Mouse (Mus musculus) embryonic fibroblast, embryonic 13.5 days (primary cell): ENCODE data around the gene Bach2. TPM values are rescaled to one million over a fixed set of nuclear protein-coding genes. Genes with fewer than 3 reads are reported as not detected.

ENCODE experiments used
- H3K27ac ChIP-seq: 2 replicates; pipeline ENCODE4 v1.5.1; 2012; ENCODE audit warnings: low read length, control low read depth, inconsistent platforms; ENCODE audit not compliant: insufficient read depth
- H3K4me1 ChIP-seq: 2 replicates; pipeline ENCODE4 v1.6.1; 2011; ENCODE audit warnings: low read length; ENCODE audit not compliant: control insufficient read depth, insufficient read depth
- H3K4me3 ChIP-seq: 2 replicates; pipeline ENCODE4 v1.5.1; 2011; ENCODE audit warnings: mild to moderate bottlenecking, control low read depth, low read length; ENCODE audit not compliant: insufficient read depth
- CTCF ChIP-seq: IDR thresholded peaks from 2 replicates; pipeline ENCODE4 v1.5.1; 2011; ENCODE audit warnings: mild to moderate bottlenecking, control low read depth, low read length, moderate library complexity, borderline replicate concordance; ENCODE audit not compliant: insufficient read depth
- POLR2A ChIP-seq: IDR thresholded peaks from 2 replicates; pipeline ENCODE4 v1.6.1; 2011; ENCODE audit warnings: low read depth, mild to moderate bottlenecking, control low read depth, low read length, moderate library complexity
- polyA plus RNA-seq: library from polyadenylated mRNA; stranded (reverse); fragments of >200 nt; gene quantifications from 2 replicates; pipeline ENCODE4 v1.2.4, GENCODE M21; 2011; ENCODE audit warnings: low read depth; ENCODE audit not compliant: missing spikeins, insufficient read length

Gene Bach2
- polyA plus RNA-seq, 1 experiment = 6.7 TPM

GRCm38 (mm10) chr4:32363488-32363984, 124.9 kb downstream of the Bach2 start:
- H3K4me3 ChIP-seq = no peak overlapping the region
- H3K27ac ChIP-seq = no peak overlapping the region
- TF ChIP-seq POLR2A = no peak
- TF ChIP-seq CTCF = no peak
- peaks cover 3% of the 10 kb centered on the region for H3K4me1 ChIP-seq

DNA sequence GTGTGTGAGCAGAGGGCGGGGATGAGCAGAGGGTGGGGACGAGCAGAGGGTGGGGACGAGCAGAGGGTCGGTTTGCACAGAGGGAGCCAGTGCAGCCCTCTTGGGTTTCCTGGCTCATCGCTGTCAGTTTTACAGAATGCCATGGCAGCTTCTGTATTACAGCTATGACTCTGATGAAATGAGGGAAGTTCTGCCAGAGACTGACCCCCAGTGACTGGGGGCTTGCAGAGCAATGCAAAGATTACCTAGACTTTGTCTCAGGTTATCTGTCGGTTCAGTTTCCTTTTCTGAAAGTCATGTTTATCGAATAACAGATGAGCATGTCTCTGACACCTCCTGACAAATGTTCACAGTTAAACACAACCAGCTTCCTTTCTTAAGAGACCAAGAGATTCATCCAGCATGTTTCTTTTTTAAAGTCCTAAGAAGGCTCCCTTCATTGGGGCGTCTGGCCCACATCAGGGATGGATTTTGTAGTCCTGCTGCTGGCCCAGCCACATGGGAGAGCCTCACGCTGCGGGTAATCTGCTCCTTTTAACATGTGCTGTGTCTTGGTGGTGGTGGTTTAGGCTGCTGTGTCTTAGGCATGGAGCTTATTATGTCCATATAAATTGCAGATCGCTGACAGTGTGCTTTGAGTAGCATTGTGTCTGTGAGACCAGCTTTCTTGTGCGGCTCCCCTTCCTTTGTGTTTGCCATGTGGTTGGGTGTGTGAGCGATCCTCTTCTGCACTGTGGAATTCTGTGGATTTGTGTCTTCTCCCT, 126.7 kb downstream of the Bach2 start:
- peaks cover 3% of the 10 kb centered on the region for H3K4me1 ChIP-seq
- TF ChIP-seq POLR2A = no peak
- TF ChIP-seq CTCF = no peak
- no peak overlapping the region for H3K4me3 ChIP-seq
- no peak overlapping the region for H3K27ac ChIP-seq

- no peak overlapping the region for H3K4me3 ChIP-seq
- TF ChIP-seq CTCF (no peak), POLR2A (no peak)
- H3K4me1 ChIP-seq = peaks cover 3% of the 10 kb centered on the region
- no peak overlapping the region for H3K27ac ChIP-seq
Measured at GRCm38 (mm10) chr4:32366176-32366575, 127.6 kb downstream of the Bach2 start.

DNA sequence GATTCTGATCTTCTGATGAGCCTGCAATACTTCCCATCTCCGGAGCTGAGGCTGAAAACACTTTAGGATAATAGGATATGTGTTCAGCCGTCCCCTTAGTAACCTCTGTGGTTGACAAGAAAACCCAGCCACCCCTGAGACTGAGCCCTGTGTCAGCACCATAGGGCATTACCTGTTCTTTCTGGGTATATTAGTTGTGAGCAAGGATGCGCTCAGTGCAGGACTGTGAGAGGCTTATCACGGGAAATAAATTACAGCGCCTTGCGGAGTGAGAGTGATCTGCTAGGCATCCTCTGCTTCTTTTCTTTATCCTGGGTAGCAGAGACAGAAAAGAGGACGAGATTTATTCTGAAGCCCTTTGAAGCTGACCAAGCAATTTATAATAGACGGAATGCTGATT, 129.7 kb downstream of the Bach2 start:
- Histone ChIP-seq H3K4me3 (no peak overlapping the region), H3K27ac (no peak overlapping the region), H3K4me1 (peaks cover 5% of the 10 kb centered on the region)
- TF ChIP-seq CTCF (no peak), POLR2A (no peak)

- H3K4me1 ChIP-seq = peaks cover 2% of the 10 kb centered on the region; the same call in 1 of the 2 replicates
- H3K27ac ChIP-seq = no peak overlapping the region
- TF ChIP-seq POLR2A (no peak), CTCF (no peak)
- H3K4me3 ChIP-seq = no peak overlapping the region
Measured at GRCm38 (mm10) chr4:32373085-32373484, 134.5 kb downstream of the Bach2 start.

DNA sequence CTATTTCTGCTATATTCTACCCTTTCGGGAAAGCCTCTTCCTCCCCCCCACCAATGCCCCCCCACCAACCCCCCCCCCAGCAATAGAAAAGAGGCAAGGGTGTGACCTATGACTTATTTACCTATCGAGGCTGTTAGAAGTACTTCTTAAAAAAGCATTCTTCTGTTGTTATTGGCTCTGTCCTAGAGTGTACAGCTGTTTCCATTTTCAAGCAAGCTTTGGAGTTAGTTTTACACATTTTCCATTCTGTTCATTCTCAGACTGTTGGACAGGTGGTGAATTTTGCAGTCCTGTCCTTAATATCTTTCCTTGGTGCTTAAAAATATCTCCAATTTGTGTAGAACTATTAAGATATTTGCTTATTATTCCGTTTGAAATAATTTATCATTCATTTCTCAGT, 134.9 kb downstream of the Bach2 start:
- TF ChIP-seq CTCF = no peak
- no peak for TF ChIP-seq POLR2A
- Histone ChIP-seq H3K4me3 (no peak overlapping the region), H3K4me1 (peaks cover 2% of the 10 kb centered on the region; the same call in 1 of the 2 replicates), H3K27ac (no peak overlapping the region)

DNA sequence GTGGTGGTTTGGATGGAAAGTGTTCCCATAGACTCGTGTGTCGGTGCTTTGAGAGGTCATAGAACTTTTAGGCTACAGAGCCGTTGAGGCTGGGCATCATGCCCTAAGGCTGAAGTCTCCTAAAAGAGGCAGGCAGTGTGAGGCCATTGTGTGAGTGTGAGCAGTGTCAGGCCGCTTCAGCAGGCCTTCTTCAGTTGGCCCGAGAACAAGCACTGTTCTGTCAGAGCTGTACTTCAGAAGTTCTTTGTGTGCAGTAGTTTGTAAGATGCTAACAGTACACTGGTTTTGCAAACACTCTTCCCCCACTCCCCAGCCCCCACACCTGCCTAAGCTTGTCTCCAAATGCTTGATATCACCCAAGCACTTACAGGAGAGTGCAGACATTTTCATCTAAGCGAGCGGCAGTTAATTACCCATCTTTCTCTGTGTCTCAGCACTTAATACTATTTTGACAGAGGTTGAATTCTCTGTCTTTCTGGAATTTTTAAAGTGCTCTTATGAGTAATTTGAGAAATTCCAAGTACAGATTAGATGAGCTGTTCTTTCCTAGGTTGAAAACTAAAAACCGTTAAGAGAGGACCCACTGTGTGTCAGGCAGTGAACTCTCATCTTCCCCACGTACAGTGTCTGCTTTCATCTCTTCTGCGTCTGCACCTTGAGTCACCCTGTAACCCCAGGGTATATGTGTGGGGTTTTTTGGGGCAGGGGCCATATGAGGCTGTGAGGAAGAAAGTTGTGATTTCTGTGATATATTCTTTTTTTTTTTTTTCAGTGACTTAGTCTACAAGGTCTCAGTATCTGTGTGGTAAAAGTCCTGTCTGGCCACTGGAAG, 136.4 kb downstream of the Bach2 start:
- no peak overlapping the region for H3K27ac ChIP-seq
- TF ChIP-seq CTCF (no peak), POLR2A (no peak)
- no peak overlapping the region for H3K4me3 ChIP-seq
- peaks cover 2% of the 10 kb centered on the region; the same call in 1 of the 2 replicates for H3K4me1 ChIP-seq

- H3K27ac ChIP-seq = no peak overlapping the region
- no peak overlapping the region for H3K4me3 ChIP-seq
- peaks cover 2% of the 10 kb centered on the region; the same call in 1 of the 2 replicates for H3K4me1 ChIP-seq
- TF ChIP-seq POLR2A (no peak), CTCF (no peak)
Measured at GRCm38 (mm10) chr4:32375721-32376526, 137.3 kb downstream of the Bach2 start.

GRCm38 (mm10) chr4:32376527-32376948, 137.9 kb downstream of the Bach2 start:
- Histone ChIP-seq H3K4me1 (peaks cover 2% of the 10 kb centered on the region; the same call in 1 of the 2 replicates), H3K27ac (no peak overlapping the region), H3K4me3 (no peak overlapping the region)
- no peak for TF ChIP-seq CTCF
- TF ChIP-seq POLR2A = no peak
